Mouse (Mus musculus) small intestine, adult 2 months (tissue): Measurements from ENCODE around the gene Sdccag8.

Source experiments
- CTCF ChIP-seq: fragments of 200-500 bp; IDR thresholded peaks from 2 replicates; pipeline ENCODE4 v1.5.1; 2012; ENCODE audit warnings: low read depth, mild to moderate bottlenecking, control low read depth, inconsistent platforms, low read length, moderate library complexity, mixed read lengths; ENCODE audit not compliant: insufficient replicate concordance, insufficient read length; ENCODE audit errors: extremely low read depth
- POLR2A ChIP-seq: fragments of 200-500 bp; IDR thresholded peaks from 2 replicates; pipeline ENCODE4 v1.6.1; 2012; ENCODE audit warnings: low read depth, mild to moderate bottlenecking, control low read depth, inconsistent platforms, low read length, moderate library complexity

DNA sequence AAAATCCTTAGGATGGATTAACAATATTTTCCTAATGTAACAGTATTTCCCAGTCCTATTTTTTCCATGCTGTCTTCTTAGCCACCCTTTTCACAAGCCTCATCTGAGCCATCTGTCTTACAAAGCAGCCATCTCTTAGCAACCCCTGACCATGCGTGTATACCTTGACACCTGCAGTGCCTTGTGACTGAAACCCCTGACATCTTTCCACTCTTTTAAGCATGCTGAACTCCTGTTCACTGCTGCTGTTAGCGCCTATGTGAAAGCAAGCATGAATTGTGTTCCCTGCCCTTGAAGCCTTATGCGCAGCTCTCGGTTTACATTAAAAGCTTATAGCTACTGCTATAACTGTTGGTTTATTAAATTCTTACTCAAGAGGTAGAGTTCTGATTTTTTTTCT, 10.6 kb downstream of the Sdccag8 start:
- TF ChIP-seq POLR2A (no peak), CTCF (no peak)
